Mouse (Mus musculus) cortical plate, adult 2 months (tissue): ENCODE results near the gene Dcp1a. TPM values are rescaled to one million over a fixed set of nuclear protein-coding genes. Genes with fewer than 3 reads are reported as not detected.
A peak's percentile ranks its signal among the peaks of the same experiment; 100 is the strongest.

Experiments used
- H3K27ac ChIP-seq: fragments of 200-500 bp; 2 replicates; pipeline ENCODE4 v1.5.1; 2012; ENCODE audit warnings: low read length, control low read depth, inconsistent platforms; ENCODE audit not compliant: insufficient read depth
- H3K4me1 ChIP-seq: fragments of 200-500 bp; 2 replicates; pipeline ENCODE4 v1.6.1; 2011; ENCODE audit warnings: low read length; ENCODE audit not compliant: control insufficient read depth, insufficient read depth
- H3K4me3 ChIP-seq: fragments of 200-500 bp; 2 replicates; pipeline ENCODE4 v1.5.1; 2011; ENCODE audit warnings: mild to moderate bottlenecking, low read length, control low read depth; ENCODE audit not compliant: insufficient read depth
- CTCF ChIP-seq: fragments of 200-500 bp; IDR thresholded peaks from 2 replicates; pipeline ENCODE4 v1.5.1; 2011; ENCODE audit warnings: mild to moderate bottlenecking, control low read depth, low read length; ENCODE audit not compliant: insufficient read depth; ENCODE audit errors: extremely low read depth
- POLR2A ChIP-seq: fragments of 200-500 bp; IDR thresholded peaks from 2 replicates; pipeline ENCODE4 v1.6.1; 2011; ENCODE audit warnings: mild to moderate bottlenecking, low read length, control low read depth; ENCODE audit not compliant: insufficient read depth; ENCODE audit errors: extremely low read depth
- polyA plus RNA-seq: library from polyadenylated mRNA; depleted of rRNA; stranded (reverse); fragments of >200 nt; gene quantifications from 2 replicates; pipeline ENCODE4 v1.2.3, GENCODE M21; 2012

The Dcp1a gene
- polyA plus RNA-seq, 1 experiment: 21.4 TPM

- H3K27ac ChIP-seq: no peak overlapping the region
- H3K4me1 ChIP-seq: no peaks in the 10 kb centered on the region
- no peak overlapping the region for H3K4me3 ChIP-seq
- TF ChIP-seq POLR2A (no peak), CTCF (peak; percentile 64)
These were observed 36.8 kb downstream of the Dcp1a start for GRCm38 (mm10) chr14:30515931-30516723.

GRCm38 (mm10) chr14:30519323-30519722, 40.0 kb downstream of the Dcp1a start:
- no peak overlapping the region for H3K27ac ChIP-seq
- H3K4me3 ChIP-seq: no peak overlapping the region
- no peaks in the 10 kb centered on the region for H3K4me1 ChIP-seq
- TF ChIP-seq POLR2A (no peak), CTCF (no peak)

GRCm38 (mm10) chr14:30523356-30523755, 44.0 kb downstream of the Dcp1a start:
- Histone ChIP-seq H3K4me1 (no peaks in the 10 kb centered on the region), H3K4me3 (no peak overlapping the region), H3K27ac (peak overlapping the region; percentile 65; the same call in 1 of the 2 replicates)
- TF ChIP-seq POLR2A (no peak), CTCF (no peak)

GRCm38 (mm10) chr14:30528392-30528791, 49.1 kb downstream of the Dcp1a start:
- H3K4me3 ChIP-seq: no peak overlapping the region
- TF ChIP-seq POLR2A (no peak), CTCF (no peak)
- no peak overlapping the region for H3K27ac ChIP-seq
- no peaks in the 10 kb centered on the region; the same call in 1 of the 2 replicates for H3K4me1 ChIP-seq

GRCm38 (mm10) chr14:30528961-30529360, 49.6 kb downstream of the Dcp1a start:
- H3K27ac ChIP-seq: no peak overlapping the region
- no peak overlapping the region for H3K4me3 ChIP-seq
- no peak for TF ChIP-seq CTCF
- TF ChIP-seq POLR2A: no peak
- no peaks in the 10 kb centered on the region; the same call in 1 of the 2 replicates for H3K4me1 ChIP-seq

- Histone ChIP-seq H3K27ac (no peak overlapping the region), H3K4me1 (no peaks in the 10 kb centered on the region; the same call in 1 of the 2 replicates), H3K4me3 (no peak overlapping the region)
- no peak for TF ChIP-seq POLR2A
- TF ChIP-seq CTCF: no peak
These were observed 50.1 kb downstream of the Dcp1a start for GRCm38 (mm10) chr14:30529454-30529853.

- H3K27ac ChIP-seq: no peak overlapping the region
- no peaks in the 10 kb centered on the region; the same call in 1 of the 2 replicates for H3K4me1 ChIP-seq
- no peak overlapping the region for H3K4me3 ChIP-seq
- no peak for TF ChIP-seq CTCF
- no peak for TF ChIP-seq POLR2A
These were observed 51.5 kb downstream of the Dcp1a start for GRCm38 (mm10) chr14:30530726-30531269.

- TF ChIP-seq POLR2A (no peak), CTCF (no peak)
- Histone ChIP-seq H3K4me3 (no peak overlapping the region), H3K27ac (no peak overlapping the region), H3K4me1 (no peaks in the 10 kb centered on the region; the same call in 1 of the 2 replicates)
These were observed 52.1 kb downstream of the Dcp1a start for GRCm38 (mm10) chr14:30531431-30531830.

GRCm38 (mm10) chr14:30531896-30532295, 52.6 kb downstream of the Dcp1a start:
- Histone ChIP-seq H3K4me3 (no peak overlapping the region), H3K4me1 (no peaks in the 10 kb centered on the region; the same call in 1 of the 2 replicates), H3K27ac (no peak overlapping the region)
- TF ChIP-seq POLR2A (no peak), CTCF (no peak)

- Histone ChIP-seq H3K4me1 (no peaks in the 10 kb centered on the region; the same call in 1 of the 2 replicates), H3K4me3 (no peak overlapping the region), H3K27ac (no peak overlapping the region)
- TF ChIP-seq CTCF: no peak
- no peak for TF ChIP-seq POLR2A
These were observed 54.6 kb downstream of the Dcp1a start for GRCm38 (mm10) chr14:30533780-30534450.
